Mouse (Mus musculus) hindlimb bud, embryonic 11.5 days (tissue): ENCODE results near the gene Flcn.

Experiments used
- DNase-seq: peaks from one replicate; pipeline ENCODE4 v3.0.0-alpha.2; 2012; ENCODE audit warnings: low read depth, low spot score; ENCODE audit errors: extremely low spot score

The Flcn gene

DNA sequence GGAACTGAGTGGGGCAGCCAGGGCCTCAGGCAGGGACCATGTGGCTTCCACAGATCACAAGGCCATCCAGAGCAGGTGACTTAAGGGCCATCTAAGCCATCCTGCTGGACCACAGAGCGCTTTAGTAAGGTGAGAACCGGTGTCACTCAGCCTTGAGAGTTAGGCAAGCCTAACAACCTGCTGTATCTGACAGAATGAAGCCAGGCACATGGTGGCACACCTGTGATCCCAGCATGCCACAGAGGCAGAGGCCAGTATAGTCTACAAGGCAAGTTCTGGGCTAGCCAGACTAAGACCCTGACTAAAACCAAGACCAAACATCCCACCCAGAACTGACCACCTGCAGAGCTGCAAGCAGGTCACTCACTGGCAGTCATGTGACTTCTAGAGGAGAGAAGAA, 4.2 kb downstream of the Flcn start:
- DNase-seq: no peak

- no peak for DNase-seq
Measured at GRCm38 (mm10) chr11:59805256-59805655, 4.6 kb downstream of the Flcn start.

- DNase-seq: no peak
Measured at GRCm38 (mm10) chr11:59804409-59805110, 5.3 kb downstream of the Flcn start.

- no peak for DNase-seq
Measured at GRCm38 (mm10) chr11:59803516-59803915, 6.3 kb downstream of the Flcn start.

- no peak for DNase-seq
Measured at GRCm38 (mm10) chr11:59801881-59802280, 7.9 kb downstream of the Flcn start.

GRCm38 (mm10) chr11:59800412-59800811, 9.4 kb downstream of the Flcn start:
- DNase-seq: no peak

- DNase-seq: no peak
Measured at GRCm38 (mm10) chr11:59793390-59793789, 16.4 kb downstream of the Flcn start.

DNA sequence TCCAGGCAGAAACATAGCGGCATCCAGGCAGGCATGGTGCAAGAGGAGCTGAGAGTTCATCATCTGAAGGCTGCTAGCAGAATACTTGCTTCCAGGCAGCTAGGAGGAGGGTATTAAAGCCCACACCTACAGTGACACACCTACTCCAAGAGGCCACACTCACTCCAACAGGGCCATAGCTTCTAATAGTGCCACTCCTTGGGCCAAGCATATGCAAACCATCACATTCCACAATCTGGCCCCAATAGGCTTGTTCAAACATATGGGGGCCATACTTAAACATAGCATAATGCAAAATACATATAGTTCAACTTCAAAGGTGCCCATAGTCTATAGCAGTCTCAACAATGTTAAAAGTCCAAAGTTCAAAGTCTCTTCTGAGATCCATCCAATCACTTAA, 20.5 kb downstream of the Flcn start:
- no peak for DNase-seq

GRCm38 (mm10) chr11:59787199-59787781, 22.5 kb downstream of the Flcn start, which contains the start of gene Pld6:
Gene Pld6, minus strand, starts transcription at chr11:59787645.
- DNase-seq: no peak

DNA sequence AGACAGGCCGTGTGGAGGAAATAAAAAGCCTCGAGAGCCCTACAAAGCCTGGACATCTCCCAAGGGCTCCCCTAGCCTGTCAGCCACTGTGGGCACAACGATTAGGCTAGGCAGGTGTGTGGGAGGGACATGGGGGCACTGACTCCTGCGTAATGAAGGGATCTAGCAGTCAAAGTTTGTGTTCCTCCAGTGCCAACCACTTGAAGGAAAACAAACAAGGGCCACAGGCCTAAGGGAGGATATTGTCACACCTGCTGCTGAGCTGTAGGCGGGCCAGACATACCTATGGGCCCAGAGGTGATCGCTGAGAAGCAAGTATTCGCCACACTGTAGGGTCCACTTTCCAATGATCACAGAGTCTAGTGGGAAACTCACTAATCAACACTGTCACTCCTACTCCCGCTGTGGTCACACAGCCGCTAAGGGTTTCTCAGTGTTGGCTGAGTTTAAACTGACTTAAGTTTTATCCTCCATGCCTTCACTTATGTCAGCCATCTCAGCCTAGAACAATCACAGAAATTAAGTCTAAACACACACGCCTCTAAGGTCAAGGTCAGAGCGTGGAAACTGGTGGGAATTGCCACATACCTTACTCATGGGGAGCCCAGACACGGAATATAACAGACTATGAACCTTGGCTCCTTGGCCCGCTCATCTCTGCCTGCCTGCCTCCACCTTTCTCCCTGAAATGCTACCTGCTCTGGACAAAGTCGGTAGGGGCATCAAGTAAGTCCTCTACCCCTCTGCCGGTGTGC, 23.2 kb downstream of the Flcn start:
- no peak for DNase-seq

DNA sequence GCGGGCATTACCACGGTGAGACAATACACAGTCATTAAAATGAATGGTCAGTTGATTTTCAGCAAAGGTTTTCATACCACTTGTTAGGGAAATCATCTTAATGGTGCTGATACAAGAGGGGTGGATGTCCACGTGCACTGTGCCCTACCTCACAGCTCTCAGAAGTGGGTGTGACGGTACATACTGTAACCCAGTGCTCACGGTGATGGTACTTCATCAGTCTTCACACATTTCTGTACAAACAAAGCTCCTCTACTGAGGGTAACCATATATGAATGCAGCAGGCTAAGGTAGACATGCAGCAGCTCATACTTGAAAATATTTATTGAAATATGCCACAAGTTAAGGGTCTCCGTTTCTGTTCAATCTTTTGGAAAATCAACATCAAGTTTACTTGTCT, 26.2 kb downstream of the Flcn start:
- no peak for DNase-seq

DNA sequence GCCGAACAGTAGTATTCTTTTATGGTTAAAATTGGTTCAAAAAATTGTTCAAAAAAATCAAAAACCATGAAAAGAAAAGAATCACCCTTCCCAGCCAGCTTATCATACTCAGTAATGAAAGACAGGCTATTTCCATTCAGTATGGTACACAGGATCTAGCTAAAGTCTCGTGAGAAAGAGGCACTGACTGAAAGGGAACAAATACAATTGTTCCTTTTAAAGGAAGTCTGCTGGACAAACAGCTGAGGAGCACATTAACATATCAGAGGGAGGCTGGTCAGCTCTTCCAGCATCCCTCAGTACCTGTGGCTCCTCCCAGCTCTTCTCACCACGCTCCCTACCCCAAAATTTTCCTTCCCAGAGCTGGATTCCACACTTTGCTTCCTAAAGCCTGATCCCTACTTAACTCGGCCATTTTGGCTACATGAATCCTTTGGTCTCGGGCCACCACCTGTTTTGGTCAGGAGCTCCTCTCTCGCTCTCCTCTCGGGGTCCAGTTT, 27.7 kb downstream of the Flcn start:
- DNase-seq: no peak

- DNase-seq: no peak
Measured at GRCm38 (mm10) chr11:59780241-59780640, 29.6 kb downstream of the Flcn start.

DNA sequence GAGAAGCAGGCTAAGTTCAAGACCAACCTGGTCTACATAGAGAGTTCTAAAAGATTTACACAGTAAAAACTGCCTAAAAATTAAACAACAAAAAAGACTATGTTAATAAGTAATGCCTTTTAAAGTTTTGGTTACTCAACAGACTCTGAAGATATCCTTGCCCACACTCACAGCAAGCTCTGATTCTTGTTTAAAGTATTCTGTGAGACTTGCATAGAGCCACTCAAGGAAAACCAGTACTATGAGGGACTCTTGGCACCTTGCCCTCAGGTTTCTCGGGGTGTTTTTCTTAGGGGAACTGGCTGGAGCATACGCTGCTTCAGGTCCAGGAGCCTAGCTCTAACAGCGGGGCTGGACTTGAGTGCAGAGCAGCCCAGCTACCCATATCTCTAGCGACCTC, 30.4 kb downstream of the Flcn start:
- no peak for DNase-seq

DNA sequence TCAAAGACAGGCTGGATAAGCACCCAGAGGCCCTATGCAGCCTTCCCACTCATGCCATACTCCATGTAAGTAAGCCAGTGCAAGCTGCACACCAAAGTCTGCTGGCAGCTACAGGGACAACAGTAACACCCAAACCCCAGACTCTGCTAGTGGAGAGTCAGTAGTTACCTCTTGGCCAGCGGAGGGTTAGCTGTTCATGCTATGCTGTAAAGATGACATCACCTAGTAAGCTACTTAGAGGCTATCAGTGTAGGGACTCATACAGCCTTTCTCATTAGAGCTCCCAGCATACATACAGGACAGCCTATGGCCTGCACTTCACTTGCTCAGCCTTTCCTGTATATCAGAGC, 31.0 kb downstream of the Flcn start:
- DNase-seq: no peak

DNA sequence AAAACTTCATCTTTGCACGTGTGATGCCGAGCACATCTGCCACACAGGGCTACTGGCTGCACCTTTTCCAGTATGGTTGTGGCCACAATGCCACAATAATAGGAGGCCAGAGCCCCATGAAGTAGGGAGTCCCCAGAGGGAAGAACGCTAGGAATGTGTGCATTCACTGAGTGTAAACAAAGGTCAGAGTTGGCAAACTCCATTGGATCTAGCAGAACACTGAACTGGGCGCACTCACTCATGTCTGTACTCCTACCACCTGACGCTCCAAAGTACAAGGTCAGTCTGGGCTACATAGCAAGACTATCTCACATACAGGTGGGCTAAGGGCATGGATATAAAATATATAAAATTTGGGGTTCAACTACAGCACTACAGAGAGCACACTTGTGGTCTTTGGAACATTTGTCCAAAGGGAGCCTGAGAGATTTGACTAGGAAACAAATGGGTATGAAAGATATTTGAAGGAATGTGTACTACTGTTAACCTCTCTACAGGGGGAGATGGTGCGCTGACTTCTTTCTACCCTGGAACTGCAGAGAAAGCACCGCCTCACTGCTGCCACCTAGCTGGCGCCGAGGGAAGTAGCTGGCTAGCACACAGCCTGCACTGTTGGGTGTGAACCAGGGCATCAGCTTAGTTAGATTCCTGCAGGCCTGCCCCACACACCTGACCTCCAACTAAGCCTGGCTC, 31.5 kb downstream of the Flcn start:
- DNase-seq: peak; percentile 64

DNA sequence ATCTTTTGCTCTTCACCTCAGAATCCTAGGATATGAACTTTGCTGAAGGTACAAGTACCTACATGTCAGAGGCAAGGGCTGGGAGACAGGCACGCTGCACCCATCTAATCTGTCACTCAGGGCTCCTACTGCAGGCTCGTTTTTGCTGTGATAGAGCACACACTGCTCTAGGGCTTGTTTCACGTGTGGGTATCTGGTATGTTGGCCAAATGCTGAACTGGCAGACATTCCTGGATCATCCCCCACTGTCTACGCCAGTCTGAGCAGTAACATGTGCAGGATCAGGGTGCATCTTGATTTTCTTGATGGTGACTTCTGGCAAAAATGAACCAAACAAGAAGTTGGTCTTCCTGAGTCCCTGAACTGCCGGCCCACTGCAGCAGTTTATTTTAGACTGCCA, 32.6 kb downstream of the Flcn start:
- no peak for DNase-seq

- DNase-seq: no peak
Measured at GRCm38 (mm10) chr11:59775435-59776148, 34.2 kb downstream of the Flcn start.

DNA sequence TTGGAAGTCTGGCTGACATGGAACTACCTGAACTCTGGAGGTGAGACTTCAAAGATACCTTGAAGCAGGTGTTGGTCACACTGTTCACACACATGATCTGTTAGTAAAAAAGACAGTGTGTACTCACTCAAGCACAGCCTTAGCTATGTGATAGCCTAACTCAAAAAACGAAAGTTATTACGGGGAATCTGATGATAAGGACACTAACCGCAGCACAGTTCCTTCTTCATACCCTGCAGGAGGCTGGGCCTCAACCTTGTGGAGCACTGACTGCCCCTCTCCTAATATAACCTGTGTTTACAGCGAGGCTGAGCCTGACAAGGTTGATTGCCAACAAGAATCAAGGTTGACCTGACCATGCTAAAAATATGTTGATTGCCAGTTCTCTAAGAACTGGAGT, 35.3 kb downstream of the Flcn start:
- no peak for DNase-seq

DNA sequence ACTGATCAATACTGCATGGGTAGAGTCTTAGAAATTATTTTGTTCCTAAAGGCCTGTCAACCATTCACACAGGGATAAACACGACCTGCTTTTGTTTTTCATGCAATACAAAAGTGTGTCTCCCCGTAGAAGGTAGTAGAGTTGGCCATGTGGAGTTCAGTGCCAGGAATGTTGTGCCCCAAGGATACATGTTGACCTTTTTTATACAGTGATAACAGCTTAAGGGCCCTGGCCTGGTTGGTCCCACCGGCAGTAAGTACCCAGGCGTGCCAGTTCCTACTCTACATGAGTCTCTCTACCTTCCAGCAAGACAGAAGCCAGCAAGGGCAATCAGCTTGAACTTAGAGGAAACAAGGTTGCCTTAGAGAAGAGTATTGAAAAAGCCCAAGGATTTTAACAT, 36.9 kb downstream of the Flcn start:
- no peak for DNase-seq

DNA sequence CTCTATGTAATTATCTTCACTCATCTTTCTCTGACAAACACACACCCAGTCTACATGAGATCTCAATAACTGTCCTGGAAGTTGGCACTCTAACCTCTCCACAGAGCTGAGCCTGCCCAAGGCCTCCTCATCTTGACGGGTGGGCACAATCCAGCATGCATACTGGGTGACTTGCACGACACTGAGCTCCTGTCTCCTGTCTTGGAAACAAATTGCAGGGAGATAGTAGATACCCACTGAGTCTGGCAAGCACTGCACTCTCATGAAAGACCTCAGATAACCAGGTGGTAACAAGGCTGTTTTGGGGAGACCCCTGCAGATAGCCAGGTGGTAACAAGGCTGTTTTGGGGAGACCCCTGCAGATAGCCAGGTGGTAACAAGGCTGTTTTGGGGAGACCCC, 37.5 kb downstream of the Flcn start:
- no peak for DNase-seq
